Mouse (Mus musculus) megakaryocyte, embryonic 14.5 days (primary cell): ENCODE results near the gene Smco4. TPM values are rescaled to one million over a fixed set of nuclear protein-coding genes. Genes with fewer than 3 reads are reported as not detected.
"Not testable (repeated sequence)": the region's sequence is repeated elsewhere in the genome, so short reads cannot be mapped to it uniquely, and the experiment has no call there.

Experiments used
- H3K27me3 ChIP-seq: replicated peaks from 2 replicates; pipeline ENCODE3; 2012; ENCODE audit warnings: inconsistent platforms
- H3K36me3 ChIP-seq: replicated peaks from 2 replicates; pipeline ENCODE3; 2012; ENCODE audit warnings: low read length, inconsistent platforms, mixed read lengths
- H3K4me1 ChIP-seq: 2 replicates; pipeline ENCODE4 v1.6.1; 2012; ENCODE audit warnings: inconsistent platforms
- H3K4me3 ChIP-seq: replicated peaks from 2 replicates; pipeline ENCODE3; 2012; ENCODE audit warnings: moderate library complexity, mild to moderate bottlenecking, inconsistent platforms
- H3K9me3 ChIP-seq: 2 replicates; pipeline ENCODE4 v1.6.1; 2012; ENCODE audit warnings: inconsistent platforms
- FLI1 ChIP-seq: IDR thresholded peaks from 2 replicates; pipeline ENCODE4 v1.6.1; 2012; ENCODE audit warnings: low read length, inconsistent platforms, mixed read lengths
- GATA1 ChIP-seq: IDR thresholded peaks from 3 replicates; pipeline ENCODE4 v1.6.1; 2012; ENCODE audit warnings: mixed read lengths, low read length, inconsistent platforms, borderline replicate concordance
- polyA plus RNA-seq: library from polyadenylated mRNA; stranded (reverse); fragments of >175 nt; gene quantifications from 2 replicates; pipeline ENCODE4 v1.2.3, GENCODE M21; 2012; ENCODE audit warnings: low replicate concordance; ENCODE audit not compliant: insufficient read depth

Gene Smco4
- polyA plus RNA-seq, 1 experiment = 12.3 TPM

DNA sequence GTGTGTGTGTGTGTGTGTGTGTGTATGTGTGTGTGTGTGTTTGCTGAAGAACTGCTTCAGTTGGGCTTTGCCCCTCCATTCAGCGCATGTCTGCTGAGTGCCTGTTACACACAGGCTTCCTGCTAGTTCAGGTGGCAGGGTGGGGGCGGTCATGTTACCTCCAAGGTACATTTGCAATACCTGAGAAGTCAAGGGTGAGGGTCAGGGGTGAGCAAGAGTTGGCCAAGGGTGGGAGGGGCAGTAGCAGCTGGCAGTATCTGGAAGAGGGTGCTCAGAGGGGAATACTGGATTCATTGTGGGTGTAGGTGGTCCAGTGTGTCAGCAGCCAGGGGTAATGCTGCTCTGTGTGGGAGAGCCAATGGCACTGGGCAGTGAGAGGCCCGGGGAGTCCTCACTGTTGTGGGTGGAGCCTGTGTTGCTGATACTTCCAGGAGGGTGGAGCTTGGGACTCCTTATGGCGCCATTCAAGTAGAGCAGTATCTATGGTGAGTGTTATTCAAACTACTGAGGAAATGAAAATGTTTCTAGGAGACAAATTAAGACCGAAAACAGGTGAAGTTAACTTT, 43.7 kb downstream of the Smco4 start:
- H3K36me3 ChIP-seq = no peaks in the 10 kb centered on the region

DNA sequence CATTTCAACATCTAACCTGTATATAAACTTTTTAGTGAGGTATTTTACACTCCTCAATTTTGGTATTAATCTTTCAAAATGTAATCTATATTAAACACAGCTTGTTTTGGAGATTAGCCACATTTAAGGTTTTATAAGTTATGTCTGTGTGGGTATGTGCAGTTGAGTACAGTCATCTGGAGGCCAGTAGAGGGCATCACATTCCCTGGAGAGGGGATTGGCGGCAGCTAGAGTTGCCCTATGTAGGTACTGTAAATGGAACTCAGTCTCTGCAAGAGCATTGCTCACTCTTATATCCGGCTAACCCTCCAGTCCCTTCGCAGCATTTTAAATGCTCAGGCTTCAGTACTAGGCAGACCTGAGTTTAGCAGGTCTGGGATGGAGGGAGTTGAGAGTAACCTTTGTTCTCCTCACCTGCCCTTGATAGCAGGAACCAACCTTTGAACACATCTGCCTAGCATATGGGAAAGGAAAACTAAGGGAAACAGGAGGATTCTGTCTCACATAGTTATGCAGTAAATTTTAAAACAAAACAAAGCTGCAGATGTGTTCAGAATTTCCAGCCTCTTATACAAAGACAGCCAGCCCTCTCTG, 44.3 kb downstream of the Smco4 start:
- Histone ChIP-seq H3K27me3 (no peaks in the 10 kb centered on the region), H3K4me3 (no peak overlapping the region), H3K4me1 (peaks cover 42% of the 10 kb centered on the region), H3K9me3 (no peaks in the 10 kb centered on the region), H3K36me3 (no peaks in the 10 kb centered on the region)
- no peak for TF ChIP-seq GATA1
- no peak for TF ChIP-seq FLI1

More for the DNA sequence above, 43.7 kb downstream of the Smco4 start:
- H3K27me3 ChIP-seq = no peaks in the 10 kb centered on the region
- TF ChIP-seq FLI1 = no peak
- no peak for TF ChIP-seq GATA1
- H3K9me3 ChIP-seq = no peaks in the 10 kb centered on the region
- peaks cover 36% of the 10 kb centered on the region for H3K4me1 ChIP-seq
- H3K4me3 ChIP-seq = no peak overlapping the region

DNA sequence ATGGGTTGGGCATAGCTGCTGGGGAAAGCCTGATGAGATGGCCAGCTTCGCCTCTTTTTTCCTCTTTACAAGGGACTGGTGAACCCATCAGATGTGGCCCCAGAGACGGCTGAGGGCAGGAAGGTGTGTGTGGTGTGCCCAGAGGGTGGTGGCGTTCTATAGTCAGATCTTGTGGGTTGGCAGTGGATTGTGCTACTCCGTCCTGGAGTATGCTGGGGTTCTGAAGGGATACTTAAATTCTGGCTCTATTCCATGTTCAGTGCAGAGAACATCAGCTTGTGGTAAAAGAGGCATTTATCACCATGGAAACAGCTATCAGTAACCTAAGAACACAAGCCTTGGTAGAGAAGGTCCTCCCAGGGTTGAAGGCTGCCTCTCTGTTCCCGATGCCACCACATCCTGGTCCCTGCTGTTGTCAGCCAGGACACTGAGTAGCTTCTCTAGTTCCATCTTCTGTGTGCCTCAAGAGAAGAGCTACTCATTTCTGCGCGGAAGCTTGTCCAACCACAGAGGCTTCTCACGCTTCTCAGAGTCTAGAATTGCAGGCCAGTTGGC, 45.8 kb downstream of the Smco4 start:
- Histone ChIP-seq H3K9me3 (no peaks in the 10 kb centered on the region), H3K4me1 (peaks cover 37% of the 10 kb centered on the region)

DNA sequence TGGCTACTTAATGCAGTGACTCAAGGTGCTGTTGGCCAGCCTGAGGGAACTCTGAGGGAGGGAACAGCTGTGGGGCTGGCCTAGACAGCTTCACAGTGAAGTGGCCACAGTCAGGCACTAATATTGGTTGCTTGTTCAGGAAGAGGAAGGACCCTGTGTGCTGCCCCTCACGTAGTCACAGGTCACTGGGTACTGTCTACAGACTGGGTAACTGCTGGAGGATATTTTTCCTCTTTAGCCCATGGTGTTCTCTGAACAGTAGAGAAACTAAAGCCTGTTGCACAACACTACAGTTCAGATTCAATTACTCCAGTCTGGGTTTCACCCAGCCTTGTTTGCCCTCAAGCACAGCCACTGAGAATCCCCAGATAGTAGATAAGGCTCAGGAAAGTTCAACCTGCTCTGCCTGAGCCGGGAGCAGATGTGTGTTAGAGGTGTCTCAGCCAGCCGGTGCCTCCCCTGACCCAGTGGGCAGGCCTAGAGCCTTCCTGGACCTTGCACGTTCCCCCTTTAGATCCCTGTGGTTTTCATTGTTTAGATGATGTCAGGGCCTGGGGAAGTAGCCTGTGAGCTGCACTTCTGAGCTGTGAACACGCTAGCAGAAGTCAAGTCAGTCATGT, 48.6 kb downstream of the Smco4 start:
- peak overlapping the region; percentile 44 for H3K4me3 ChIP-seq
- H3K36me3 ChIP-seq = peaks cover 3% of the 10 kb centered on the region
- TF ChIP-seq GATA1 = no peak
- TF ChIP-seq FLI1 = no peak
- no peaks in the 10 kb centered on the region for H3K9me3 ChIP-seq
- no peaks in the 10 kb centered on the region for H3K27me3 ChIP-seq
- peaks cover 40% of the 10 kb centered on the region for H3K4me1 ChIP-seq

More for the DNA sequence above, 45.8 kb downstream of the Smco4 start:
- Histone ChIP-seq H3K36me3 (no peaks in the 10 kb centered on the region), H3K27me3 (no peaks in the 10 kb centered on the region), H3K4me3 (no peak overlapping the region)
- TF ChIP-seq GATA1 = no peak

DNA sequence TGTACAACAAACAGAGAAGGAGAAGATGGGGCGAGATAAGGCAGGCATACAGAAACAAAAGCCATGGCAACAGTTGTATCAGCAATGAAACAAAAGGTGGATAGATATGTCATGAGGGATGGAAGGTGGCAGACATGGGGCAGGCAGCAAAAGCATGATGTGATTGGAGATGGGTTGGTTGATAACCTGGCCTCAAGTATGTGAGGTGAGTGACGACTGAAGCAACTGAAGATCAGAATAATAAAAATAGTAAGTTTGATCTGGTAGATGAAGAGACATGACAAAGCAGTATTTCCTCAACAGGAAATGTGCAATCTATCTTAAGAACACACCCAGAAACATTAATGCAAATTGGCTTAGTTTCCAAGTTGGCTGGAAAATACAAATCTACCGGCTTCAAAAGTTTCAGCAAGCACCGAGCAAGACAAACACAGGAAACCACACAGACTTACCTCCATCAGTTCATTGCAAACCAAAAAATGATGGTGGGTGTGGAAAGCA, 57.3 kb downstream of the Smco4 start:
- Histone ChIP-seq H3K36me3 (no peaks in the 10 kb centered on the region), H3K9me3 (no peaks in the 10 kb centered on the region), H3K4me3 (no peak overlapping the region), H3K4me1 (0 out of 2 replicates have a peak, but pooled peaks cover 3% of the 10 kb centered on the region), H3K27me3 (no peaks in the 10 kb centered on the region)
- TF ChIP-seq FLI1 (no peak), GATA1 (no peak)

- not testable (repeated sequence) for H3K36me3 ChIP-seq, H3K4me1 ChIP-seq, H3K27me3 ChIP-seq, H3K9me3 ChIP-seq, H3K4me3 ChIP-seq
These were observed 57.8 kb downstream of the Smco4 start for GRCm38 (mm10) chr9:15551073-15551472.

GRCm38 (mm10) chr9:15551933-15552851, 59.0 kb downstream of the Smco4 start:
- Histone ChIP-seq H3K27me3 (no peaks in the 10 kb centered on the region), H3K9me3 (no peaks in the 10 kb centered on the region), H3K4me1 (0 out of 2 replicates have a peak, but pooled peaks cover 3% of the 10 kb centered on the region), H3K4me3 (no peak overlapping the region), H3K36me3 (no peaks in the 10 kb centered on the region)
- no peak for TF ChIP-seq FLI1
- TF ChIP-seq GATA1 = no peak

DNA sequence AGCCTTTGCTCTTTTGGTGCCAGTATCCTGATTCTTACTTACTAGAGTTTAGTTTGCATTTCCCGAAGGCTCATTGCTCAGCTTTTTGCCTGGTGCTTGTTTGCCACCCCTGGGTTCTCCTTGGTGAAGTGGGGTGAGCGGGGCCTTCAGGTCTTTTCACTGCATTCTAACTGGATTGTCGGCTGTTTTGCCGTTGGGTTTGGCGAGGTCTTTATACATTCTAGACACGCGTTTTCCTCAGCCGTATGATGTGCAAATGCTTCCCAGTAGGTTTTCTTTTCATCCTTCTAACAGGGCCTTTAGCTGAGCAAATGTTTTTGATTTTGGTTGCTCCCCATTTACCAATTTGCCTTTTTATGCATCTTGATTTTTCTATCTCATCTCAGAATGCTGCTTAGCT, 60.1 kb downstream of the Smco4 start:
- no peaks in the 10 kb centered on the region for H3K36me3 ChIP-seq
- H3K27me3 ChIP-seq = no peaks in the 10 kb centered on the region
- H3K9me3 ChIP-seq = no peaks in the 10 kb centered on the region
- no peak overlapping the region for H3K4me3 ChIP-seq
- 0 out of 2 replicates have a peak, but pooled peaks cover 3% of the 10 kb centered on the region for H3K4me1 ChIP-seq
- TF ChIP-seq GATA1 (no peak), FLI1 (no peak)

DNA sequence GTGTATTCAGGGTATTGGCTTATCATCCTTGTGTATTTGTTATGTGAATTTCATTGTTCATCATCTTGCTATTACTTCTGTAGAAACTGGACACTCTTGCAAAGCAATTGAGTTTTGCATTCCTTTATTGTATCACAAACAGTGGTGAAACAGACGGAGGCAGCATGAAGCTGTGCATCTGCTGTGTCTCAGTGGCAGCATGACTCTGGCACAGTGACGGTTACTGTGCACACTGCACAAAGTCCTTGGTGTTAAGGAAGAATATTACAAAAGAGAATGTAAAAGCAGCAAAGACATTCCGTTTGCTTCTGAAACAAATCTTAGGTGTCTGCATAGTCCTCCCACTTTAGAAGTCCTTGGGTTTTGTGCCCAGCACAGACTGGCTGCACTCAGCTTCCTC, 67.2 kb downstream of the Smco4 start:
- H3K4me3 ChIP-seq = no peak overlapping the region
- no peak for TF ChIP-seq FLI1
- no peak for TF ChIP-seq GATA1
- peaks cover 2% of the 10 kb centered on the region for H3K27me3 ChIP-seq
- no peaks in the 10 kb centered on the region for H3K36me3 ChIP-seq
- no peaks in the 10 kb centered on the region for H3K4me1 ChIP-seq
- H3K9me3 ChIP-seq = peaks cover 17% of the 10 kb centered on the region
